Mouse (Mus musculus) layer of hippocampus, postnatal 25 days (tissue): ENCODE results near the gene Hdgfl2. TPM values are rescaled to one million over a fixed set of nuclear protein-coding genes. Genes with fewer than 3 reads are reported as not detected.
"Not testable (repeated sequence)": the region's sequence is repeated elsewhere in the genome, so short reads cannot be mapped to it uniquely, and the experiment has no call there.

Source experiments
- DNase-seq, 2 experiments: peaks; one replicate each; pipeline ENCODE4 v3.0.0; 2022; ENCODE audit warnings: mixed read lengths in 2 of 2, low spot score in 1 of 2; ENCODE audit errors: extremely low spot score in 1 of 2
- total RNA-seq, 2 experiments: library from RNA; stranded (reverse); gene quantifications; 2 replicates each; pipeline ENCODE4 v1.2.3; 2021

Hdgfl2 gene
- total RNA-seq, 2 experiments from 2014 or later = 96.4 to 126 TPM

GRCm38 (mm10) chr17:56102927-56103326, 23.5 kb downstream of the Hdgfl2 start:
- no peak for DNase-seq

GRCm38 (mm10) chr17:56103465-56104285, 24.2 kb downstream of the Hdgfl2 start:
- no peak for DNase-seq

GRCm38 (mm10) chr17:56104821-56105220, 25.4 kb downstream of the Hdgfl2 start:
- DNase-seq = not testable (repeated sequence)

- DNase-seq = not testable (repeated sequence)
Measured at GRCm38 (mm10) chr17:56106436-56106835, 27.0 kb downstream of the Hdgfl2 start.

- no peak for DNase-seq
Measured at GRCm38 (mm10) chr17:56106981-56107380, 27.5 kb downstream of the Hdgfl2 start.

- no peak for DNase-seq
Measured at GRCm38 (mm10) chr17:56107736-56108135, 28.3 kb downstream of the Hdgfl2 start.

GRCm38 (mm10) chr17:56108334-56109044, 29.1 kb downstream of the Hdgfl2 start:
- DNase-seq = no peak

- no peak for DNase-seq
Measured at GRCm38 (mm10) chr17:56109219-56110051, 30.0 kb downstream of the Hdgfl2 start, which contains the start of gene Plin4. Gene Plin4 (minus strand): TSS chr17:56109803.

GRCm38 (mm10) chr17:56110571-56110970, 31.1 kb downstream of the Hdgfl2 start:
- DNase-seq = no peak

GRCm38 (mm10) chr17:56111021-56111420, 31.6 kb downstream of the Hdgfl2 start:
- no peak for DNase-seq

GRCm38 (mm10) chr17:56111864-56112263, 32.4 kb downstream of the Hdgfl2 start:
- DNase-seq = peak in 1 of 2 experiments; percentile 69

- DNase-seq = no peak
Measured at GRCm38 (mm10) chr17:56112743-56113142, 33.3 kb downstream of the Hdgfl2 start.

GRCm38 (mm10) chr17:56116193-56116592, 36.8 kb downstream of the Hdgfl2 start:
- DNase-seq = no peak

- peak in 1 of 2 experiments; percentile 56 for DNase-seq
Measured at GRCm38 (mm10) chr17:56117251-56117710, 37.8 kb downstream of the Hdgfl2 start, which contains the start of gene Plin5. Gene Plin5 (minus strand): TSS chr17:56117596.

- no peak for DNase-seq
Measured at GRCm38 (mm10) chr17:56119431-56119830, 40.0 kb downstream of the Hdgfl2 start.

- no peak for DNase-seq
Measured at GRCm38 (mm10) chr17:56119981-56120880, 40.8 kb downstream of the Hdgfl2 start.

- DNase-seq = no peak
Measured at GRCm38 (mm10) chr17:56121826-56122225, 42.4 kb downstream of the Hdgfl2 start, which contains the start of gene Lrg1. Gene Lrg1 (minus strand): TSS chr17:56122001.

GRCm38 (mm10) chr17:56123161-56123560, 43.7 kb downstream of the Hdgfl2 start:
- no peak for DNase-seq

GRCm38 (mm10) chr17:56123681-56124340, 44.4 kb downstream of the Hdgfl2 start:
- DNase-seq = no peak
